Mouse (Mus musculus): ENCODE data around the gene Lrfn2. TPM values are rescaled to one million over a fixed set of nuclear protein-coding genes. Genes with fewer than 3 reads are reported as not detected.

The Lrfn2 gene
- total and polyA plus RNA-seq, 3 experiments, result not detected

GRCm38 (mm10) chr17:48946765-48947164 is 14.6 kb downstream of the Lrfn2 start:
- H3K4me3 ChIP-seq (replicated peaks in 1 of 3; ENCODE audit: low read depth in 2 of 3, low read length in 2 of 3, poor library complexity in 1 of 3), result no peak overlapping the region
- H3K4me2 ChIP-seq (ENCODE audit: insufficient read depth, low read depth, poor library complexity, severe bottlenecking), result no peak overlapping the region
- H3K9me3 ChIP-seq (replicated peaks; ENCODE audit: low read length), result peaks cover 90% of the 10 kb centered on the region
- H3K27me3 ChIP-seq (replicated peaks), result no peaks in the 10 kb centered on the region
- dilution Hi-C loops (cut with MboI; ENCODE audit: extremely low pct_ligation_motif_present, extremely low pct_unique_long_range_greater_than_20kb, low sequenced_read_pairs) (no loop called here), in situ Hi-C loops (cut with MboI; ENCODE audit: low pct_ligation_motif_present, low pct_unique_long_range_greater_than_20kb, low sequenced_read_pairs) (no loop called here)
- TF ChIP-seq RAD21 (IDR thresholded peaks at IDR 0.05; ENCODE audit: low read depth, low read length), result no peak
- TF ChIP-seq SMC3 (IDR thresholded peaks at IDR 0.05; ENCODE audit: low read depth, low read length), result no peak
- TF ChIP-seq RCOR1 (conservative IDR thresholded peaks at IDR 0.05; ENCODE audit: low read depth, low read length), result no peak
- no peak for TF ChIP-seq USF1 (IDR thresholded peaks at IDR 0.05; ENCODE audit: low read depth, low read length)
- H3K79me2 ChIP-seq (replicated peaks; ENCODE audit: control insufficient read depth, extremely low read depth, insufficient read depth, poor library complexity, severe bottlenecking), result no peaks in the 10 kb centered on the region
- H3K27ac ChIP-seq (ENCODE audit: insufficient read depth, low read depth), result no peak overlapping the region
- no peak overlapping the region for H3K9ac ChIP-seq (ENCODE audit: insufficient read depth, low read depth)
- H3K4me1 ChIP-seq (ENCODE audit: control insufficient read depth in 1 of 2, insufficient read depth in 2 of 2), result no peaks in the 10 kb centered on the region
- no peak for DNase-seq (ENCODE audit: extremely low read depth)
- H3K36me3 ChIP-seq (replicated peaks in 1 of 2; ENCODE audit: control insufficient read depth in 1 of 2, insufficient read depth in 1 of 2, low read length in 1 of 2), result no peaks in the 10 kb centered on the region

- DNase-seq (ENCODE audit: extremely low read depth), result no peak
- H3K79me2 ChIP-seq (replicated peaks; ENCODE audit: control insufficient read depth, extremely low read depth, insufficient read depth, poor library complexity, severe bottlenecking), result no peaks in the 10 kb centered on the region
- in situ Hi-C loops (cut with MboI; ENCODE audit: low pct_ligation_motif_present, low pct_unique_long_range_greater_than_20kb, low sequenced_read_pairs), result no loop called here
- no peaks in the 10 kb centered on the region for H3K4me1 ChIP-seq (ENCODE audit: control insufficient read depth in 1 of 2, insufficient read depth in 2 of 2)
- peaks cover 96% of the 10 kb centered on the region for H3K9me3 ChIP-seq (replicated peaks; ENCODE audit: low read length)
- H3K9ac ChIP-seq (ENCODE audit: insufficient read depth, low read depth), result no peak overlapping the region
- TF ChIP-seq TBP (conservative IDR thresholded peaks at IDR 0.05; ENCODE audit: low read depth, low read length) (no peak), ZC3H11A (IDR thresholded peaks at IDR 0.05; ENCODE audit: low read depth, low read length) (no peak), RCOR1 (conservative IDR thresholded peaks at IDR 0.05; ENCODE audit: low read depth, low read length) (no peak), IRF4 (IDR thresholded peaks at IDR 0.05; ENCODE audit: low read depth, low read length) (no peak), MEF2A (IDR thresholded peaks at IDR 0.05; ENCODE audit: borderline replicate concordance, low read depth, low read length) (no peak)
- no peak overlapping the region for H3K4me3 ChIP-seq (replicated peaks in 1 of 3; ENCODE audit: low read depth in 2 of 3, low read length in 2 of 3, poor library complexity in 1 of 3)
- H3K4me2 ChIP-seq (ENCODE audit: insufficient read depth, low read depth, poor library complexity, severe bottlenecking), result no peak overlapping the region
- dilution Hi-C loops (cut with MboI; ENCODE audit: extremely low pct_ligation_motif_present, extremely low pct_unique_long_range_greater_than_20kb, low sequenced_read_pairs), result no loop called here
- no peaks in the 10 kb centered on the region for H3K27me3 ChIP-seq (replicated peaks)
- H3K27ac ChIP-seq (ENCODE audit: insufficient read depth, low read depth), result no peak overlapping the region
- H3K36me3 ChIP-seq (replicated peaks in 1 of 2; ENCODE audit: control insufficient read depth in 1 of 2, insufficient read depth in 1 of 2, low read length in 1 of 2), result no peaks in the 10 kb centered on the region
Measured at GRCm38 (mm10) chr17:48951250-48951649, 19.1 kb downstream of the Lrfn2 start.

GRCm38 (mm10) chr17:48956033-48956631 is 24.0 kb downstream of the Lrfn2 start:
- H3K4me3 ChIP-seq (replicated peaks in 1 of 3; ENCODE audit: low read depth in 2 of 3, low read length in 2 of 3, poor library complexity in 1 of 3), result no peak overlapping the region
- dilution Hi-C loops (cut with MboI; ENCODE audit: extremely low pct_ligation_motif_present, extremely low pct_unique_long_range_greater_than_20kb, low sequenced_read_pairs) (no loop called here), in situ Hi-C loops (cut with MboI; ENCODE audit: low pct_ligation_motif_present, low pct_unique_long_range_greater_than_20kb, low sequenced_read_pairs) (no loop called here)
- no peak for TF ChIP-seq PAX5 (IDR thresholded peaks at IDR 0.05; ENCODE audit: low read length)
- H3K36me3 ChIP-seq (replicated peaks in 1 of 2; ENCODE audit: control insufficient read depth in 1 of 2, insufficient read depth in 1 of 2, low read length in 1 of 2), result no peaks in the 10 kb centered on the region
- H3K9ac ChIP-seq (ENCODE audit: insufficient read depth, low read depth), result no peak overlapping the region
- H3K4me1 ChIP-seq (ENCODE audit: control insufficient read depth in 1 of 2, insufficient read depth in 2 of 2), result no peaks in the 10 kb centered on the region
- no peak overlapping the region for H3K27ac ChIP-seq (ENCODE audit: insufficient read depth, low read depth)
- no peaks in the 10 kb centered on the region for H3K79me2 ChIP-seq (replicated peaks; ENCODE audit: control insufficient read depth, extremely low read depth, insufficient read depth, poor library complexity, severe bottlenecking)
- no peaks in the 10 kb centered on the region for H3K27me3 ChIP-seq (replicated peaks)
- H3K4me2 ChIP-seq (ENCODE audit: insufficient read depth, low read depth, poor library complexity, severe bottlenecking), result no peak overlapping the region
- DNase-seq (ENCODE audit: extremely low read depth), result no peak
- peaks cover 94% of the 10 kb centered on the region for H3K9me3 ChIP-seq (replicated peaks; ENCODE audit: low read length)
